Mouse (Mus musculus) right cerebral cortex, postnatal 25 days (tissue): ENCODE results near the gene Prelid1.
A peak's percentile ranks its signal among the peaks of the same experiment; 100 is the strongest.

Experiments
- DNase-seq: peaks from one replicate; pipeline ENCODE4 v3.0.0; 2022

Prelid1 gene

GRCm38 (mm10) chr13:55319931-55320533 lies at the start of gene Prelid1:
Gene Prelid1 (plus strand): TSS chr13:55320500.
- DNase-seq, result no peak

DNA sequence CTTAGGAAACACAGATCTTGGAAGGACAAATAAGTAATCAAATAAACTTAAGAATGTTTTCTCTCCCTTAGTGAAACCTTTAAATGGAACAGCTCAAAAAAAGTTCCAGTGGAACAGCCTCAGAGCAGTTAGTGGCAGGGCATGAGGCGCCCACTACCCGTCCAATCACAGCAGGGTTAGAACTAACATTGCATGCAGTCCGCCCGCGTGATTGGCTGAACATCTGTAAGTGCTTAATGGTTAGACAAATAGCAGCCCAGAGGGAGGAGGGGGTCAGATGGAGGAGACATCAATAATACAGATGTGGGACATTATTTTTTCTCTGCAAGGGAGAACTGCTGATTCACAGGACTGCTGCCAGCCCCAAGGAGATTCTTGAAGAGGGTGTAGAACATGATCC lies 43.1 kb upstream of the Prelid1 start:
- no peak for DNase-seq

DNA sequence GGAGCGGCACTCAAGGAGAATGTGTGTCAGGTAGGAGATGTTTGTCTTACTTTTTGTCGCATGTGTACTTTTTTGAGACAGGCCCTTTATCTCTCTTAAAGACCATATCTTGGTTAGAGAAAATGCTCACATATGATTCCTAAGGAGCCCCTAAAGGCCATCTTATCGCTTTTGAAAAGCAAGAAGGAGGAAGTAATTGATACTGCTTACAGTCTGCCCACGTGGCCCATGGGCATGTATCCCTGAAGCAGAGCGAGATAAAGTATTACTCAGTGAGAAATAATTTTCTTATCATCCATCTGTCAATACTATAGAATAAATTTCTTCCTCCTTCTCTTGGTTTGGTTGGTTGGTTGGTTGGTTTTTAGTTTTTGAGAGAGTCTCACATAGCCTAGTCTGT lies 42.7 kb upstream of the Prelid1 start:
- no peak for DNase-seq

DNA sequence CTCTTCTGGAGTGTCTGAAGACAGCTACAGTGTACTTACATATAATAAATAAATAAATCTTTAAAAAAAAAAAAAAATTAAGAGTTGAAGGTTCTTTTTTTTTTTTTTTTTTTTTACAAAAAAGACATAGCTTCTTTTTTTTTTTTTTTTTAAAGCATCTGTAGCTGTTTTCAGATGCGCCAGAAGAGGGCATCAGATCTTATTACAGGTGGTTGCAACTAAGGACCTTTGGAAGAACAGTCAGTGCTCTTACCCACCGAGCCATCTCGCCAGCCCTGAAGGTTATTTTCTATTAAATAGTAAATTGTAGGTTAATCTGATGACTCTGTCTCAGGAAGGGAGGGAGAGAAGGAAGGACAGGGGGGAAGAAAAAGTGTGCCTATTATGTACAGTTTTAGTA lies 31.4 kb upstream of the Prelid1 start:
- DNase-seq, result no peak

DNA sequence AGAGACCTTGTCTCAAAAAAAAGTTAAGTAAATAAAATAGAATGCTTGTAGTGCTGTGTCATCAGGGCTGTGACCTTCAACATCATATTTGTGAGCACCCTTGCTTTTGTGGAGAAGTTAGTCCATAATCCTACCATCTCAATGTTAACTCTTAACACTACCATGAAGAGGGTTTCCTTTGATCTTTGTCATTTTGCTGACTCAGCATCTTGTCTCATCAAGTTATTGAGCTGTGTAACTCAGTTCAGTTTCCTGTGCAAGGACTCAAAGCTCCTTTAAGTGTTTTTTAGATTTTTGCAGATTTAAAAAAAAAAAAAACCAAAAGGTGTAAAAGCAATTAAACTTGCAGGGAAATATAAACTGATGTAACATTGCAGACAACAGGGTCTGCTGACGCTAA lies 23.5 kb upstream of the Prelid1 start:
- no peak for DNase-seq

DNA sequence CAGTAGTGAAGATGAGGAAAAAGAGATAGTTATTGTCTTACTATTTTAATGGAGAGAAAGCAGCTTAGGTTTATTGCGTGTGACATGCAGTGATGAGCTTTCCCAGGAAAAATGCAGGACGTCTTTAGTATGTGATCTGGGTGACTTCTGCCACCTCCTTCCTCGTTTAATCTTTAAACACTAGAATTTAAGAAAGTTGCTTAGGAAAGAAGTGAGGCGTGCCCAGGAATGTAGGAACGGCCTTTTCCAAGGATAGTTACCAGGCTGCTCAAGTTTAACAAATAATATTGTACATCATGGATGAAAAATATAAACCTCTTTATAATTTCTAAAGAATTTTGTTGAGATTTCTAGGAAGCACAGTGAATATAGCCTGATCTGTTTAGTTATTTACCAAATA lies 19.4 kb upstream of the Prelid1 start:
- DNase-seq, result no peak

DNA sequence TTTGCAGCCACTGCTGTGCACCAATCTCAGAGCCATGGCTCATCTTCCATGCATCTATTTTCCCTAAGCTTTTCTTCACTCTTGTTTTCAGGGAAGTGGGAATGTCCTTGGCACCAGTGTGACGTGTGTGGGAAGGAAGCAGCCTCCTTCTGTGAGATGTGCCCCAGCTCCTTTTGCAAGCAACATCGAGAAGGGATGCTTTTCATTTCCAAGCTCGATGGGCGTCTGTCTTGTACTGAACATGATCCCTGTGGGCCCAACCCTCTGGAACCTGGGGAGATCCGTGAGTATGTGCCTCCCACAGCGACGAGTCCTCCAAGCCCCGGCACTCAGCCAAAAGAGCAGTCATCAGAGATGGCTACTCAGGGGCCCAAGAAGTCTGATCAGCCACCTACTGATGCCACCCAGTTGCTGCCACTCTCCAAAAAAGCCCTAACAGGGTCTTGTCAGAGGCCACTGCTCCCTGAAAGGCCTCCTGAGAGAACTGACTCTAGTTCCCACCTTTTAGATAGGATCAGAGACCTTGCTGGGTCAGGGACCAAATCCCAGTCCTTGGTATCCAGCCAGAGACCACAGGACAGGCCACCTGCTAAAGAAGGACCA lies 8.2 kb upstream of the Prelid1 start:
- peak; percentile 35 for DNase-seq

- no peak for DNase-seq
Observed at GRCm38 (mm10) chr13:55313051-55313450, 7.2 kb upstream of the Prelid1 start.

GRCm38 (mm10) chr13:55314891-55315412 lies 5.3 kb upstream of the Prelid1 start:
- DNase-seq, result no peak

DNA sequence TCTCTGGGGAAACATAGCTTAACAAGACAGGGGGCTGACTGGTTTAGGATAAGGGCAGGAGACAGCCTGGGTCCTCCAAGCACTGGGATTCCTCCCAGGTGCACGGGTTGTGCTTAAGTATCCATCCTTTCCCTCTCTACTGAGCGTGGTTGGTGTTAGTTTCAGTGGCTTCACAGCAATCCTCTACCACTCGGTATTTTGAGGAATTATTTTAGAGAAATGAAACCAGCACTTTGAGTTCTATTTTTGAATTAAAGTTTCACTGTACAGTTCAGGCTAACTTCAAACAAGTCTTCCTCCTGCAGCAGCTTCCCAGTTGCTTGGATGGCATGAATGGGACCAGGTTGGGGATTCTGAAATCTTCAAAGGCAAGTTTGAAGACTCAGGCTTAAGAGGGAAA lies 1.9 kb upstream of the Prelid1 start:
- DNase-seq, result no peak

DNA sequence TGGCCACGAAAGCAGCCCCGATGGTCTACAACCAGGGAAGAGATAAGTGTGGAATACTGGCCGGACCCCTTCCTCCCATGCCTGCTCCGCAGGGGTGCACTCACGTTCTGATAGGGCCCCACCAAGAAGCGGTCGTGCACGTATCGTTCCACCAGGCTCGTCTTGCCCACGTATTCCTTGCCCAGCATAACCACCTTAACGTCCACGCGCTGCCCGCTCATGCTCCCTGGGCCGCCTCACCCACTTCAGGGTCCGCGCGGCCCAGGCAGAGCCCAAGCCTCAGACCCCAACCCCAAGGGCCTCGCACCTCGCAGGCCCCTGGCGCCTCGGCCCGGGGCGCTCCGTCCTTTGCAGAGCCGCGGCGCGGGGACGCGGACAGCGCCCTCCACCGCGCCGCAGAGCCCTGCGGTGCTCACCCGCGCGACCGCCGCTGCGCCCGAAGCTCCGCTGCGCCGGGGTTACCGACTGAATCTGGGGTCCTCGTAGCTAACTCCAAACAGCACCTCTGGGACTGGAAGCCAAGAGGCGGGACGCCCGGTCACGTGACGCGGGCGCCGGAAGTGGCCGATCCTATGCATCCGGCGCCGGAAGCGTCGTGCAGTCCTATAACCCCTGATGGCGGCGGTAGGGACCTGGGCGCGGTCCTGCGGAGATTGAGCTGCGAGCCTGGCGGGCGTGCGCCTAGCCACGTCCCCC lies 1.3 kb downstream of the Prelid1 start, which contains the start of gene Rab24:
TSS of gene Rab24 (minus strand) at position 513 of the 696 bp plus-strand sequence.
- DNase-seq, result peak; percentile 90

DNA sequence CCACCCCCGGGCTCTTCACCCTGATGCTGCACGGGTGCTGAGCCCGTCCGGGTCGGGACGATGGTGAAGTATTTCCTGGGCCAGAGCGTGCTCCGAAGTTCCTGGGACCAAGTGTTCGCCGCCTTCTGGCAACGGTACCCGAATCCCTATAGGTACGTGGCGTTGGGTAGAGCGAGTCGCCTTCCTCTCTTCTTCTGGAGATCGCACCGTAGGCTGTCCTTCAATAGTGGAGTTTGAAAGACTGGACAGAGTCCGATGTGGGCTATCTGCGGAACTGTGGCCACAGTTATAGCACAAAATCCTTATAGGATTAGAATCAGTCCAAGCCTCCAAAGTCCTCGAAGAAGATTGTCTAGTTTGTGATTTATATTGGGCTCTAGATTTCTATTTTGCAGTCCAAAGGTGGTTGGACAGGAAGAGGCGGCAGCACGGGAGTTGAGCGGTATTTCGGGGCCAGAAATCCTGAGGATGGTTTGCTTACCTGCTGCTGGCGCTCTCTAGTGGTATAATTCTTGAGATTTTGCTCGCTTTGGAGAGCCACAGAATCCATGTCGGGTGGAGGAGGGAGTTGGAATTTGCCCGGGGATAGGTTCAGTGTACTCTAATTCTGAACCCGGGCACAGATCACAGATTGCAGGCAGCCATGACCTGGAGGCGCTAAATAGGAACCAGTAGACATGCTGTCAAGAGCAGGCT lies 2.0 kb downstream of the Prelid1 start:
- peak; percentile 38 for DNase-seq

- peak; percentile 26 for DNase-seq
Observed at GRCm38 (mm10) chr13:55325596-55325995, 5.3 kb downstream of the Prelid1 start.

DNA sequence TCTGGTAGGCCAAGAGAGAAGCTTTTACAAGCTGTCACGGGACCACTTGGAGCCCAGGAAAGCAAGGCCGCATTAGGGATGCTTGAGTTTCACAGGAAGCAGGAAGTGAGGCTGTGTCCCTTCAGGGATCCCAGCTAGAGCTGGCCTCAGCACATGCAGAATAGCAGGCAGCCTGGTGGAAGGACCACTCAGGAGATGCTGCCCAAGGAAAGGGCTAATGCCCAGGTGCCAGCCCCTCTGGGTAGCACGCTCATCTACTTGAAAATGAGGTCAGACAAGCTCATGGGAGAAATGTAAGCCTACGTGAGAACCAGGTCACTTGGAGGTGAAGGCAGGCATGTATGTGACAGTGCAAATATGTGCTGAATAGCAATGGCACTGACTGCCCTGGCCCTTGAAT lies 6.9 kb downstream of the Prelid1 start:
- DNase-seq, result no peak

DNA sequence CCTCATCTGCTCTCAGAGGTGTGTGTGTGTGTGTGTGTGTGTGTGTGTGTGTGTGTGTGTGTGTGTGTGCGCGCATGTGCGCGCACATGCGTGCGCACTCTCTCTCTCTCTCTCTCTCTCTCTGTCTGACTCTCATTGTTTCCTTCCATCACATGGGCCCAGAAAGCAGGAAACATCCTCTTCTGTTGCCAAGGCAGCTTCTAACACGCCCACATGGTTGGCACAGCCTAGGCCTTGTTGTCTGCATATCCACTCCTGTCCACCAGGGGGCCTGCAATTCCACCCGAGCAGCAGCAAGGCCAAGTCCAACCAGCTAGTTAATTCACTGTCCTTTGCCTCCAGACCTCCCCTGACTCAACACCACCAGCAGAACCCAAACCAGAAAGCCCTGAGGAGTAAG lies 7.3 kb downstream of the Prelid1 start:
- peak; percentile 91 for DNase-seq

GRCm38 (mm10) chr13:55328171-55328570 lies 7.9 kb downstream of the Prelid1 start:
- DNase-seq, result no peak

DNA sequence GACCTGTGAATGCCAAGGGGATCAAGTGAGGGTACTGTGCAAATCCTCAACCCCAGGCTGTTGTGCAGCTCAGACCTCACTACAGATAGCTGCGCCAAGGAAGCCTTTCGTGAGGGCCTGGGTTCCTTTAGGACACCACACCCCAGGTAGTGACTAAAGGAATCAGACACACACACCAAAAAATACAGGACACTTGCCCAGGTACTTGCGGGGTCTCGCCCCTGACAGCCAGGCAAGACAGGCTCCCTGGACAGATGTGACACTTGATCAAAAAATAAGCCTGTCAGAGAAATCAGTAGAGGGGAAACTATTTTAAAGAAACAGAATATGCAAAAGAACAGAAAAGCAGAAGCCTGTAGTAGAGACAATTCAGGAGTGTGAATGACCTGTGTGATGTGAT lies 8.3 kb downstream of the Prelid1 start:
- no peak for DNase-seq

DNA sequence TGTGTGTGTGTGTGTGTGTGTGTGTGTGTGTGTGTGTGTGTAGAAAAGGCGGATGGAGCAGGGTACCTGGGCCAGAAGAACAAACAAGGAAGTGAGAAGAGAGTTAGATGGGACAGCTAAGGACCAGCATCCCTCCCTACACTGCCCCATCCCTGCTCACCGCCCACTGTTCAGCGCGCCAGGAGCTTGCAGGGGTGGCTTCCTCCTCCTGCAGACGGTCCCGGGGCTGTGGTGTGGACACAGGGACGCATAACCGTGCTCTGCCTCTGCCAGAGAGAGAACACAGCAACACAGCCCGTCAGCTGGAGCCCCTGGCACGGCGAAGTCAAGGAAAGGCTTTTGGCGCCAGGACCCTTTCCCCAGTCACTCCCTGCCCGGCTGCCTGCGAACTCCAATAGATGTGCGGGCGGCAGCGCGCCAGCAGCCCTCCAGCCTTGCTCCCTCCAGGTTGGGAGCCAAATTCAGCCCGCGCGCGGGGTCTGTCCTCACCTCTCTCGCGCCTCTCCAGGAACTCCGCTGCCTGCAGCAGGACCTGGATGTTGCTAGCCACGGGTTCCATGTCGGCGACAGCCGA lies 8.9 kb downstream of the Prelid1 start:
- DNase-seq, result no peak

DNA sequence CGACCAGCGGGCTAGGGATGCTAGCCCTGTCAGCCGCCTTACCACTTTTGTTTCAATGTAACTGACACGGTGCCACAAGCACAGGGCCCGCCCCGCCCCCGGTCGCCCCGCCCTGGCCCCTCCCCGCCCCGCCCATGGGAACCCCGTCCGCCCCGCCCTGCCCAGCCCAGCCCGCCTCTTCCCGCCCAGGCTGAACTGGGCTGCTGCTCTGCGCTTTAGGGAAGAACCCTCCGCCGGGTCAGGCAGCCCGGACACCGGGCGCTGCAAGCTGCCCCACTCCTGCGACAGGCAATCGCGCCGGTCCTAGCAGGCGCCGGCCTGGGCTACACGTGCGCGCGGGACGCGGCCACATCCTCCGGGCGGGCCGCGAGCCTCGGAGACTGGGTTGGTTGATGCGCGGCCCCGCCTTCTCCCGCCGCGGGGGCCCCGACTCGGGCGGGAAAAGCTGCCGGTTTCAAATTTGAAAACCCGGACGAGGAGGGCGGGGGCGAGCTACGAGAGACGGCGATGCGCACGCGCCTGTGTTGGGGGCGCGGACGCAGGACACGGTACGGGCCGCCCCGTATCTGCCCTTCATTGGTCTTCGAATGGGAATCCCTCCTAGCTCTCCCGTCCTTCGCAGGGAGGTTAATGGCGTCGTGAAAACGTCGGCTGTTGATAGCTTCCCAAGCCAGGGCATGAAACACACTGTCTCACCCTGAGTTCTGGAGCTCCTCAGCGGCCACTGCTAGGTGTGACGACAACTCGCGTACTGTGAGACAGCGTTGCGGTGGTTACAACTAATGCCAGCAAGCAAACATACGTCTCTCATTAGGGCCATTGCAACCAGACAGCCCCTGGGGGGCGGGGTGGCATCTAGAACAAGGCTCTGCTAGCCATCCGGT lies 9.6 kb downstream of the Prelid1 start, which contains the start of gene Mxd3:
TSS of gene Mxd3 (minus strand) at position 141 of the 884 bp plus-strand sequence.
- DNase-seq, result peak; percentile 83

- no peak for DNase-seq
Observed at GRCm38 (mm10) chr13:55330567-55331400, 10.5 kb downstream of the Prelid1 start.

DNA sequence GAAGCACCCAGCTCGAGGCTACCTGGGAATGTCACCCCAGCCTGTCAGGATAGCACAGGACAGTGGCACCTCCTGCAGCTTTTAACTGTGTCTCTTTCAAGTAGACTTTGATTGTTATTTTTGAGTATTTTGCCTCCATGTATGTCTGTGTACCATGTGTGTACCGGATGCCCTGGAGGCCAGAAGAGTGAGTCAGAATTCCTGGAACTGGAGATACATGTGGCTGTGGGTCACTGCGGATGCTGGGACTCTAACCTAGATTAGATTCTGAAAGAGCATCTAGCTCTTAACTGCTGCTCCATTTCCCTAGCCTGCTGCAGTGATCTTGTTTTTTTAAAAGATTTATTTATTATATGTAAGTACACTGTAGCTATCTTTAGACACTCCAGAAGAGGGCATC lies 12.0 kb downstream of the Prelid1 start:
- no peak for DNase-seq
